Mouse (Mus musculus) forebrain, embryonic 15.5 days (tissue): ENCODE results near the gene Nt5c2. TPM values are rescaled to one million over a fixed set of nuclear protein-coding genes. Genes with fewer than 3 reads are reported as not detected.

Experiments used
- ATAC-seq: fragments of 200-750 bp; cut with Nextera tagmentation; replicated peaks from 2 replicates; pipeline ENCODE4 v1.8.0; 2017; ENCODE audit warnings: mild to moderate bottlenecking, moderate TSS enrichment, moderate library complexity
- H3K27ac ChIP-seq: fragments of 300-500 bp; sonication (generic); replicated peaks from 2 replicates; pipeline ENCODE4 v1.5.1; 2015; ENCODE audit warnings: mild to moderate bottlenecking, inconsistent platforms
- H3K27me3 ChIP-seq: fragments of 300-500 bp; sonication (generic); 2 replicates; pipeline ENCODE4 v1.6.1; 2015; ENCODE audit warnings: inconsistent platforms
- H3K36me3 ChIP-seq: fragments of 300-500 bp; sonication (generic); 2 replicates; pipeline ENCODE4 v1.6.1; 2015; ENCODE audit warnings: mild to moderate bottlenecking, inconsistent platforms
- H3K4me1 ChIP-seq: fragments of 300-500 bp; sonication (generic); 2 replicates; pipeline ENCODE4 v1.6.1; 2015; ENCODE audit warnings: inconsistent platforms
- H3K4me2 ChIP-seq: fragments of 300-500 bp; sonication (generic); replicated peaks from 2 replicates; pipeline ENCODE4 v1.6.1; 2015; ENCODE audit warnings: mild to moderate bottlenecking, inconsistent platforms
- H3K4me3 ChIP-seq: fragments of 300-500 bp; sonication (generic); 2 replicates; pipeline ENCODE4 v1.5.1; 2015; ENCODE audit warnings: mild to moderate bottlenecking, inconsistent platforms
- H3K9ac ChIP-seq: fragments of 300-500 bp; sonication (generic); replicated peaks from 2 replicates; pipeline ENCODE4 v1.6.1; 2015; ENCODE audit warnings: mild to moderate bottlenecking, inconsistent platforms
- H3K9me3 ChIP-seq: fragments of 300-500 bp; sonication (generic); 2 replicates; pipeline ENCODE4 v1.6.1; 2016; ENCODE audit warnings: inconsistent platforms
- WGBS: fragments of 180-500 bp; shearing (Covaris S2); methylation state at CpG from one replicate; pipeline ENCODE4 v1.1.7; 2015; ENCODE audit warnings: mixed read lengths; 5-methylcytosine and 5-hydroxymethylcytosine counted together
- polyA plus RNA-seq: library from polyadenylated mRNA; unstranded; fragments of >200 nt; fragmentation: Nextera tagmentation; extraction: Ambion mirVana; gene quantifications from 2 replicates; pipeline ENCODE4 v1.2.1, GENCODE M21; 2015

Nt5c2 gene
- polyA plus RNA-seq, 1 experiment from 2014 or later, result 78.2 TPM

GRCm38 (mm10) chr19:46930026-46930425 lies 84.9 kb downstream of the Nt5c2 start:
- Histone ChIP-seq H3K4me2 (no peak overlapping the region), H3K9ac (no peak overlapping the region), H3K27me3 (no peaks in the 10 kb centered on the region), H3K4me1 (no peaks in the 10 kb centered on the region), H3K27ac (no peak overlapping the region), H3K4me3 (no peak overlapping the region), H3K36me3 (no peaks in the 10 kb centered on the region), H3K9me3 (no peaks in the 10 kb centered on the region)
- 73% methylated on average over 5 of the region's 5 CpGs for WGBS
- no peak for ATAC-seq

DNA sequence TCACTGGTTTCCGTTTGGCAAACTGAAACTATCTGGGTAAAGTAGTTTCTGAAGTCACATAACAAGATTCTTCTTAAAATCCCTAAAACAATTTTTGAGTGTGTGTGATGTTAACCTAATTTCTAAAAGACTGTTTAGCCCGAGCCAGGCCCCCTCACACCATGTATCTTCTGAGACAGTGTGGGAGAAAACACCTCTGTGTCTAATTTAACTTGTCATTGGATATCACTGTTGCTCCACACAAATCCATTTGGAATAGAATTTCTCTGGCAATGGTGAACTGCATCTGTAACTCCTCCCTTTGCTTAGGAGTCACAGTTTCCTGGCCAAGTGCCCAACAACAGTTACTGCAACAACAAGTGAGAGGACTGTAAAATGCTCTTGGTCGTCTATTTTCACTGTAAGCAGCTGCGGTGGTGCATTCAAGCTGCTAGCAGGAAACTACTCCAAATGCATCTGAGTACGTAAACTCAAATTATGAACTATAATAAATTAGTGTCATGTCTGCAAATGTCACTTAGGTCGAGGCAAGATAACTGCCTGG lies 85.8 kb downstream of the Nt5c2 start:
- ATAC-seq, result no peak
- H3K27me3 ChIP-seq, result no peaks in the 10 kb centered on the region
- no peak overlapping the region for H3K9ac ChIP-seq
- no peaks in the 10 kb centered on the region for H3K9me3 ChIP-seq
- no peaks in the 10 kb centered on the region for H3K4me1 ChIP-seq
- no peak overlapping the region for H3K4me3 ChIP-seq
- WGBS, result 56% methylated on average over 6 of the region's 6 CpGs
- H3K4me2 ChIP-seq, result no peak overlapping the region
- no peak overlapping the region for H3K27ac ChIP-seq
- H3K36me3 ChIP-seq, result no peaks in the 10 kb centered on the region

DNA sequence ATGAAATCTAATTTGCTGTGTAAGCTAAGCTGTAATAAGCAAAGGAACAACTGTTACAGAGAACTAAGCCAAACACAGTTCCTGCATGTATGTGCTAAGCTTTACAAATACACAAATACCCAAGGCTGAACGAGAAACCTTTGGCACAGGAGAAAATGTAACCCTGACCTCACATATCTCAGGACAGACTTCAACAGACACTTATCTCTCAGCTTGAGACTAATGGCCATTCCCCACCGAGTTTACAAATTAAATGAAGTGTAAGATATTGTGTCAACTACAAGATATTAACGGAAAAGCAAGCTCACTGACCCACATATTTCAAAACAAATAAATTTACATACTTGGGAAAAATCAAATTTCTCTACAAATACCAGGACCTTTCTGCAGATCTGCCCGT lies 86.8 kb downstream of the Nt5c2 start:
- ATAC-seq, result no peak
- no peaks in the 10 kb centered on the region for H3K27me3 ChIP-seq
- no peaks in the 10 kb centered on the region for H3K36me3 ChIP-seq
- WGBS, result 61% methylated on average over 4 of the region's 4 CpGs
- no peak overlapping the region for H3K4me2 ChIP-seq
- H3K9ac ChIP-seq, result no peak overlapping the region
- no peaks in the 10 kb centered on the region for H3K4me1 ChIP-seq
- H3K27ac ChIP-seq, result no peak overlapping the region
- H3K9me3 ChIP-seq, result no peaks in the 10 kb centered on the region
- no peak overlapping the region for H3K4me3 ChIP-seq

DNA sequence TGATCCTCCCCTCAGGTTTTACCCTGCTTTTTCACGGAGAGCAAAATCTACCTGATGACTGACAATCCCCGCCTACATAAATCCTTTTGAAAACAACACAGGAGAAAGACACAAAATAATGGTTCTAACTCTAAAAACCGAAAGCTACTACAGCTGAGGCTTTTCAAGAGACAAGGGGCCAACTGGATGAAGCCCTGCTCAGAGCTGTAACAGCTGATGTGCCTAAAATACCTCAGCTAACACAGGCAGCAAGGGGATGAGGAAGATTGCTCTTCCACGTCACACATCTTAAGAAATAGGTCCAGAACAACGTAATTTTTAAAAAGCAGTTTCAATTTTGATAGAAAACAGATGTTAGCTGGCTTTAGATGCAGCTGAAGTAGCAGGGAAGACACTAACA lies 88.0 kb downstream of the Nt5c2 start:
- no peak overlapping the region for H3K4me3 ChIP-seq
- WGBS, result 57% methylated on average over 5 of the region's 5 CpGs
- H3K4me2 ChIP-seq, result no peak overlapping the region
- no peaks in the 10 kb centered on the region for H3K9me3 ChIP-seq
- no peaks in the 10 kb centered on the region for H3K36me3 ChIP-seq
- no peak overlapping the region for H3K9ac ChIP-seq
- no peak overlapping the region for H3K27ac ChIP-seq
- H3K4me1 ChIP-seq, result no peaks in the 10 kb centered on the region
- ATAC-seq, result no peak
- H3K27me3 ChIP-seq, result no peaks in the 10 kb centered on the region

GRCm38 (mm10) chr19:46926357-46926756 lies 88.6 kb downstream of the Nt5c2 start:
- WGBS, result 63% methylated on average over 4 of the region's 4 CpGs

GRCm38 (mm10) chr19:46920571-46920970 lies 94.4 kb downstream of the Nt5c2 start:
- H3K4me2 ChIP-seq, result no peak overlapping the region
- no peaks in the 10 kb centered on the region for H3K4me1 ChIP-seq
- no peak overlapping the region for H3K27ac ChIP-seq
- WGBS, result 94% methylated on average over 6 of the region's 6 CpGs
- no peak for ATAC-seq
- no peaks in the 10 kb centered on the region for H3K27me3 ChIP-seq
- no peaks in the 10 kb centered on the region for H3K36me3 ChIP-seq
- no peak overlapping the region for H3K4me3 ChIP-seq
- no peak overlapping the region for H3K9ac ChIP-seq
- H3K9me3 ChIP-seq, result no peaks in the 10 kb centered on the region

More at GRCm38 (mm10) chr19:46926357-46926756, 88.6 kb downstream of the Nt5c2 start:
- Histone ChIP-seq H3K4me1 (no peaks in the 10 kb centered on the region), H3K27ac (no peak overlapping the region), H3K9me3 (no peaks in the 10 kb centered on the region), H3K36me3 (no peaks in the 10 kb centered on the region), H3K27me3 (no peaks in the 10 kb centered on the region), H3K4me2 (no peak overlapping the region), H3K9ac (no peak overlapping the region), H3K4me3 (no peak overlapping the region)
- no peak for ATAC-seq

- no peak overlapping the region for H3K9ac ChIP-seq
- H3K4me2 ChIP-seq, result no peak overlapping the region
- no peaks in the 10 kb centered on the region for H3K27me3 ChIP-seq
- no peak overlapping the region for H3K4me3 ChIP-seq
- no peak for ATAC-seq
- H3K36me3 ChIP-seq, result no peaks in the 10 kb centered on the region
- no peaks in the 10 kb centered on the region for H3K4me1 ChIP-seq
- 54% methylated on average over 9 of the region's 9 CpGs for WGBS
- no peak overlapping the region for H3K27ac ChIP-seq
- H3K9me3 ChIP-seq, result no peaks in the 10 kb centered on the region
Observed at GRCm38 (mm10) chr19:46915406-46916080, 99.4 kb downstream of the Nt5c2 start.

GRCm38 (mm10) chr19:46913626-46914025 lies 101.3 kb downstream of the Nt5c2 start:
- WGBS, result 94% methylated on average over 11 of the region's 11 CpGs
- ATAC-seq, result no peak
- Histone ChIP-seq H3K9me3 (no peaks in the 10 kb centered on the region), H3K27ac (no peak overlapping the region), H3K27me3 (no peaks in the 10 kb centered on the region), H3K9ac (no peak overlapping the region), H3K4me2 (no peak overlapping the region), H3K4me1 (no peaks in the 10 kb centered on the region), H3K36me3 (no peaks in the 10 kb centered on the region), H3K4me3 (no peak overlapping the region)

DNA sequence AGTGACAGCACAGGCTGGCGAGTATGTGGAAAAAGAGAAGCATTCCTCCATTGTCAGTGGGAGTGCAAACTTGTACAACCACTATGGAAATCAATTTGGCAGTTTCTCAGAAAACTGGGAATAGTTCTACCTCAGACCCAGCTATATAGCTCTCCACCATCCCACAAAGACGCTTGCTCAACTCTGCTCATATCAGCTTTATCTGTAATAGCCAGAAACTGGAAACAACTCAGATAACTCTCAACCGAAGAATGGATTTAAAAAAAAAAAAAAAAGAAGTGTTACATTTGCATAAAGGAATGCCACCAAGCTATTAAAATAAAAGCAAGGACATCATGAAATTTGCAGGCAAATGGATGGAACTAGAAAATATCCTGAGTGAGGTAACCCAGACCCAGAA lies 103.5 kb downstream of the Nt5c2 start:
- H3K9me3 ChIP-seq, result no peaks in the 10 kb centered on the region
- no peak overlapping the region for H3K4me3 ChIP-seq
- no peak overlapping the region for H3K9ac ChIP-seq
- H3K27me3 ChIP-seq, result no peaks in the 10 kb centered on the region
- no peak overlapping the region for H3K4me2 ChIP-seq
- 88% methylated on average over 3 of the region's 3 CpGs for WGBS
- H3K36me3 ChIP-seq, result no peaks in the 10 kb centered on the region
- H3K27ac ChIP-seq, result no peak overlapping the region
- H3K4me1 ChIP-seq, result no peaks in the 10 kb centered on the region
- ATAC-seq, result no peak

GRCm38 (mm10) chr19:46908977-46909376 lies 106.0 kb downstream of the Nt5c2 start:
- no peak overlapping the region for H3K4me3 ChIP-seq
- H3K36me3 ChIP-seq, result no peaks in the 10 kb centered on the region
- H3K27me3 ChIP-seq, result no peaks in the 10 kb centered on the region
- no peak overlapping the region for H3K27ac ChIP-seq
- 33% methylated on average over 4 of the region's 4 CpGs for WGBS
- H3K9ac ChIP-seq, result no peak overlapping the region
- H3K4me1 ChIP-seq, result no peaks in the 10 kb centered on the region
- ATAC-seq, result no peak
- no peak overlapping the region for H3K4me2 ChIP-seq
- no peaks in the 10 kb centered on the region for H3K9me3 ChIP-seq

- H3K27me3 ChIP-seq, result no peaks in the 10 kb centered on the region
- no peak overlapping the region for H3K4me3 ChIP-seq
- no peaks in the 10 kb centered on the region for H3K4me1 ChIP-seq
- H3K9me3 ChIP-seq, result no peaks in the 10 kb centered on the region
- no peak overlapping the region for H3K27ac ChIP-seq
- H3K36me3 ChIP-seq, result no peaks in the 10 kb centered on the region
- H3K4me2 ChIP-seq, result no peak overlapping the region
- H3K9ac ChIP-seq, result no peak overlapping the region
- ATAC-seq, result no peak
- WGBS, result 65% methylated on average over 5 of the region's 5 CpGs
Observed at GRCm38 (mm10) chr19:46908207-46908606, 106.7 kb downstream of the Nt5c2 start.

GRCm38 (mm10) chr19:46905971-46906370 lies 109.0 kb downstream of the Nt5c2 start:
- no peaks in the 10 kb centered on the region for H3K36me3 ChIP-seq
- H3K4me3 ChIP-seq, result no peak overlapping the region
- 91% methylated on average over 4 of the region's 4 CpGs for WGBS
- no peaks in the 10 kb centered on the region for H3K27me3 ChIP-seq
- H3K4me1 ChIP-seq, result no peaks in the 10 kb centered on the region
- no peak overlapping the region for H3K27ac ChIP-seq
- H3K4me2 ChIP-seq, result no peak overlapping the region
- H3K9me3 ChIP-seq, result no peaks in the 10 kb centered on the region
- ATAC-seq, result no peak
- no peak overlapping the region for H3K9ac ChIP-seq

DNA sequence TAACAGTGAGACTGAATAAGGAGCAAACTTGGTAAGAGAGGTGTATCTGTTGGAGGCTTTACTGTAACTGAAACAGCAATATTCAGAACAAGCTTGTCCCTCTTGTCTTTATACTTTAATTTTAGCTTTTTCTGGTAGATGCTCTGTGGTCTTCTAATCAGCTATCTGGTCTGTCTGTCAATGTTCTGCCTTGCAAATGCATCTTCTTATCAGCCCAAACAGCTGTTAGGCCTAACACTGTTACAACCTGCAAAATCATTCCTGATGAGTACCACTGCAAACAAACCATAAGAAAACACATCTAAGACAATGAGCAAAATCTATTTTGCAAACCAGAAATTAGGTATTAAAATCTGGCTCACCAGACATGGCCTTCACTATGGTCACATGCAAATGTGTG lies 109.6 kb downstream of the Nt5c2 start:
- Histone ChIP-seq H3K4me1 (no peaks in the 10 kb centered on the region), H3K27me3 (no peaks in the 10 kb centered on the region), H3K27ac (no peak overlapping the region), H3K4me3 (no peak overlapping the region), H3K9ac (no peak overlapping the region), H3K36me3 (no peaks in the 10 kb centered on the region), H3K9me3 (no peaks in the 10 kb centered on the region), H3K4me2 (no peak overlapping the region)
- ATAC-seq, result no peak
